24 mouse cellular contexts compared by ENCODE assay signal in genomic region chrX:73976283-73976682, GRCm38 (mm10).
"Had no signal": no experiment of that assay in that cellular context is flagged by ENCODE, and none has a peak within 500 bp of the region (broad histone marks: within the 10 kb centered on the region; RNA-seq: fewer than 3 reads in every experiment).

No protein-coding gene starts in this region.

- H3K4me1 ChIP-seq: heart, embryonic 13.5 days; heart, embryonic 15.5 days; hindbrain, embryonic 10.5 days; hindbrain, embryonic 12.5 days; intestine, embryonic 15.5 days; limb, embryonic 13.5 days; limb, embryonic 15.5 days had no signal

- H3K27ac ChIP-seq: heart, adult 2 months; heart, embryonic 13.5 days; heart, embryonic 15.5 days; hindbrain, embryonic 10.5 days; hindbrain, embryonic 12.5 days; hindbrain, embryonic 14.5 days; intestine, embryonic 15.5 days; layer of hippocampus, adult 2 months; limb, embryonic 13.5 days; limb, embryonic 15.5 days; liver, embryonic 13.5 days; liver, embryonic 15.5 days had no signal

- H3K36me3 ChIP-seq: heart, embryonic 13.5 days; heart, embryonic 15.5 days; hindbrain, embryonic 10.5 days; hindbrain, embryonic 12.5 days; intestine, embryonic 15.5 days; limb, embryonic 13.5 days; limb, embryonic 15.5 days; liver, embryonic 13.5 days; liver, embryonic 15.5 days had no signal

- DNase-seq: gastrocnemius, postnatal 14 days; gastrocnemius, postnatal 36 days; heart, adult 11 months; heart, adult 2 months; heart, postnatal 14 days; heart, postnatal 4 days; kidney, adult 18-20 months; kidney, adult 8-10 months; kidney, postnatal 10 days; kidney, postnatal 25 days; kidney, postnatal 4 days; left cerebral cortex, postnatal 4 days; liver, embryonic 13.5 days had no signal

- H3K27me3 ChIP-seq: heart, embryonic 13.5 days; heart, embryonic 15.5 days; hindbrain, embryonic 12.5 days; intestine, embryonic 15.5 days; limb, embryonic 13.5 days; limb, embryonic 15.5 days; liver, embryonic 13.5 days; liver, embryonic 15.5 days had no signal

- H3K9me3 ChIP-seq: heart, embryonic 13.5 days; heart, embryonic 15.5 days; hindbrain, embryonic 10.5 days; hindbrain, embryonic 12.5 days; intestine, embryonic 15.5 days; limb, embryonic 13.5 days; limb, embryonic 15.5 days; liver, embryonic 13.5 days; liver, embryonic 15.5 days had no signal

- H3K9ac ChIP-seq: heart, embryonic 13.5 days; heart, embryonic 15.5 days; hindbrain, embryonic 12.5 days; hindbrain, embryonic 14.5 days; intestine, embryonic 15.5 days; limb, embryonic 13.5 days; limb, embryonic 15.5 days; liver, embryonic 13.5 days; liver, embryonic 15.5 days had no signal

- H3K4me2 ChIP-seq: heart, embryonic 11.5 days; heart, embryonic 13.5 days; heart, embryonic 15.5 days; hindbrain, embryonic 12.5 days; hindbrain, embryonic 14.5 days; intestine, embryonic 15.5 days; limb, embryonic 13.5 days; limb, embryonic 15.5 days; liver, embryonic 13.5 days; liver, embryonic 15.5 days had no signal

- H3K4me3 ChIP-seq: heart, adult 2 months; heart, embryonic 13.5 days; heart, embryonic 15.5 days; hindbrain, embryonic 10.5 days; hindbrain, embryonic 12.5 days; intestine, embryonic 15.5 days; layer of hippocampus, adult 2 months; limb, embryonic 13.5 days; limb, embryonic 15.5 days; liver, embryonic 13.5 days; liver, embryonic 15.5 days had no signal
